Mouse (Mus musculus) embryonic facial prominence, embryonic 11.5 days (tissue): ENCODE measurements around the gene Gnb3. TPM values are rescaled to one million over a fixed set of nuclear protein-coding genes. Genes with fewer than 3 reads are reported as not detected.
A peak's percentile ranks its signal among the peaks of the same experiment; 100 is the strongest.

Source experiments
- ATAC-seq: fragments of 200-750 bp; cut with Nextera tagmentation; replicated peaks from 2 replicates; pipeline ENCODE4 v1.8.0; 2017; ENCODE audit warnings: low read depth; ENCODE audit not compliant: insufficient number of reproducible peaks, low FRiP score, low TSS enrichment
- DNase-seq: peaks from one replicate; pipeline ENCODE4 v3.0.0-alpha.2; 2015; ENCODE audit warnings: low spot score
- H3K27ac ChIP-seq: fragments of 300-500 bp; sonication (generic); replicated peaks from 2 replicates; pipeline ENCODE4 v1.5.1; 2014; ENCODE audit warnings: mild to moderate bottlenecking, low read depth, low read length, control low read depth
- H3K27me3 ChIP-seq: fragments of 300-500 bp; sonication (generic); 2 replicates; pipeline ENCODE4 v1.6.1; 2014; ENCODE audit warnings: mild to moderate bottlenecking, low read length, moderate library complexity, mixed read lengths; ENCODE audit not compliant: control insufficient read depth, insufficient read depth
- H3K36me3 ChIP-seq: fragments of 300-500 bp; sonication (generic); replicated peaks from 2 replicates; pipeline ENCODE4 v1.6.1; 2014; ENCODE audit warnings: low read depth, mild to moderate bottlenecking, low read length, moderate library complexity, mixed read lengths; ENCODE audit not compliant: control insufficient read depth, insufficient read depth
- H3K4me1 ChIP-seq: fragments of 300-500 bp; sonication (generic); 2 replicates; pipeline ENCODE4 v1.6.1; 2014; ENCODE audit warnings: low read length, mixed read lengths; ENCODE audit not compliant: control insufficient read depth, insufficient read depth
- H3K4me2 ChIP-seq: fragments of 300-500 bp; sonication (generic); 2 replicates; pipeline ENCODE4 v1.6.1; 2014; ENCODE audit warnings: low read depth, mild to moderate bottlenecking, control low read depth, low read length, moderate library complexity
- H3K4me3 ChIP-seq: fragments of 300-500 bp; sonication (generic); 2 replicates; pipeline ENCODE4 v1.5.1; 2014; ENCODE audit warnings: low read depth, low read length, control low read depth
- H3K9ac ChIP-seq: fragments of 300-500 bp; sonication (generic); replicated peaks from 2 replicates; pipeline ENCODE4 v1.6.1; 2014; ENCODE audit warnings: mild to moderate bottlenecking, control low read depth, low read length
- H3K9me3 ChIP-seq: fragments of 300-500 bp; sonication (generic); replicated peaks from 2 replicates; pipeline ENCODE4 v1.6.1; 2016; ENCODE audit warnings: mild to moderate bottlenecking, low read length, inconsistent platforms, mixed read lengths; ENCODE audit not compliant: control insufficient read depth
- WGBS: fragments of 180-500 bp; shearing (Covaris S2); extraction: QIAGEN DNeasy Blood & Tissue Kit; methylation state at CpG from one replicate; pipeline ENCODE4 v1.1.7; 2014; 5-methylcytosine and 5-hydroxymethylcytosine counted together
- polyA plus RNA-seq: library from polyadenylated mRNA; unstranded; fragments of >200 nt; fragmentation: Nextera tagmentation; extraction: Ambion mirVana; gene quantifications from 2 replicates; pipeline ENCODE4 v1.2.1, GENCODE M21; 2014

Gene Gnb3
- polyA plus RNA-seq, 1 experiment from 2014 or later, result 0.27 TPM

GRCm38 (mm10) chr6:124879390-124879789 lies 39.3 kb upstream of the Gnb3 start:
- ATAC-seq, result no peak
- Histone ChIP-seq H3K4me3 (no peak overlapping the region), H3K27me3 (no peaks in the 10 kb centered on the region), H3K9ac (no peak overlapping the region), H3K4me2 (no peak overlapping the region), H3K36me3 (no peaks in the 10 kb centered on the region), H3K27ac (no peak overlapping the region), H3K4me1 (no peaks in the 10 kb centered on the region), H3K9me3 (no peaks in the 10 kb centered on the region)
- no peak for DNase-seq
- 55% methylated on average over 6 of the region's 6 CpGs for WGBS

DNA sequence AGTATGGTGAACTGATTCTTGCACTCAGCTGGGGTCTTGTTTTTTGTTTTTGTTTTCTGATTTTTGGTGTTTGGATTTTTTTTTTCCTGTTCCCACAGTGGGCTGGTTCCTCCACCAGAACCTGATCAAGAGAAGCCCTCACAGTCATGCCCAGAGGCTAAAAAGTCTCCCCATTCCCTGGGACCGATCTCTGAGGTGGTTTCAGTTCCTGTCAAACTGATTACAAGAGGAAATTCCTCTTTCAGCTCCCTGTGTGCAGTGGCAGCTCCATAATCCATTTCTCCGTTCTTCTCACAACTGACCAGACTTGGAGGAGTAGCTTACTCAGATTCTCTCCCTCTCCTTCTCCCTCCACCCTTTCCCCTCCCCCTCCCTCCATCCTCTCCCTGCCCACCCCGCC lies 34.3 kb upstream of the Gnb3 start:
- no peaks in the 10 kb centered on the region for H3K9me3 ChIP-seq
- no peaks in the 10 kb centered on the region for H3K36me3 ChIP-seq
- H3K4me3 ChIP-seq, result no peak overlapping the region
- 45% methylated on average over 3 of the region's 3 CpGs for WGBS
- H3K4me1 ChIP-seq, result no peaks in the 10 kb centered on the region
- H3K27ac ChIP-seq, result no peak overlapping the region
- H3K4me2 ChIP-seq, result no peak overlapping the region
- H3K9ac ChIP-seq, result no peak overlapping the region
- H3K27me3 ChIP-seq, result no peaks in the 10 kb centered on the region
- DNase-seq, result no peak
- ATAC-seq, result no peak

GRCm38 (mm10) chr6:124866560-124866959 lies 26.5 kb upstream of the Gnb3 start:
- Histone ChIP-seq H3K27ac (no peak overlapping the region), H3K36me3 (no peaks in the 10 kb centered on the region), H3K4me2 (no peak overlapping the region), H3K9me3 (no peaks in the 10 kb centered on the region), H3K27me3 (peaks cover 2% of the 10 kb centered on the region; the same call in 1 of the 2 replicates), H3K4me1 (peaks cover 7% of the 10 kb centered on the region), H3K9ac (no peak overlapping the region), H3K4me3 (no peak overlapping the region)
- ATAC-seq (no peak), DNase-seq (no peak)
- 52% methylated on average over 6 of the region's 7 CpGs for WGBS

DNA sequence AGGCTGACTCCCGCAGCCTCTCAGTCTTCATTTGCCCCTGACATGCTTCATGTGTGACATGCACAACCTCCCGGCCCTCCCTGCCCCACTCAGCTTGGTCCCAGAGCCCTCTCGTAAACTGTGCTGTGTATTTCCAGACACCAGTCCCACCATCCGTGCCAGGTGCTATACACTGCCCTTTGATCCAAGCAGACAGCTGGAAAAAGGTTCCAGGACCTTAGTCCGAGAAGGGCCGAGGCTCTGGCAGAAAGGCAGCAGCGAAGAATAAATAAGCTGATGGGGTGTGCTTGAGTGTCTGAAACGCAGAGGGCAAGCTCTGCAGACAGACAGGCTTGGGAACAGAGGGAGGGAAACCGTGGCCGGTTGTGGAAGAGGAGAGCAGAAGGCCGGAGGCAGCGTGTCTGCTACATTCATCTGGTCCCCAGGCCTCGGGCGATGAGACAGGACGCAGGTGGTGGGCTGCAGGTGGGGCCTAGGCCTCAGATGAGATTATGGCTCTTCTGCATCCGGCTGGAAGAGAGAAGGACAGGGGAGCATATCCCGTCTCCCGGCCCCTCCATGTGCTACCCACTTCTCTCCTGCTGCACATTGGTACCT lies 25.8 kb upstream of the Gnb3 start:
- Histone ChIP-seq H3K4me1 (peaks cover 7% of the 10 kb centered on the region), H3K27me3 (peaks cover 2% of the 10 kb centered on the region; the same call in 1 of the 2 replicates), H3K4me3 (no peak overlapping the region), H3K4me2 (no peak overlapping the region), H3K9me3 (no peaks in the 10 kb centered on the region), H3K9ac (peak overlapping the region; percentile 13; the same call in 1 of the 2 replicates), H3K36me3 (no peaks in the 10 kb centered on the region), H3K27ac (no peak overlapping the region)
- no peak for ATAC-seq
- WGBS, result 50% methylated on average over 17 of the region's 18 CpGs
- DNase-seq, result no peak

DNA sequence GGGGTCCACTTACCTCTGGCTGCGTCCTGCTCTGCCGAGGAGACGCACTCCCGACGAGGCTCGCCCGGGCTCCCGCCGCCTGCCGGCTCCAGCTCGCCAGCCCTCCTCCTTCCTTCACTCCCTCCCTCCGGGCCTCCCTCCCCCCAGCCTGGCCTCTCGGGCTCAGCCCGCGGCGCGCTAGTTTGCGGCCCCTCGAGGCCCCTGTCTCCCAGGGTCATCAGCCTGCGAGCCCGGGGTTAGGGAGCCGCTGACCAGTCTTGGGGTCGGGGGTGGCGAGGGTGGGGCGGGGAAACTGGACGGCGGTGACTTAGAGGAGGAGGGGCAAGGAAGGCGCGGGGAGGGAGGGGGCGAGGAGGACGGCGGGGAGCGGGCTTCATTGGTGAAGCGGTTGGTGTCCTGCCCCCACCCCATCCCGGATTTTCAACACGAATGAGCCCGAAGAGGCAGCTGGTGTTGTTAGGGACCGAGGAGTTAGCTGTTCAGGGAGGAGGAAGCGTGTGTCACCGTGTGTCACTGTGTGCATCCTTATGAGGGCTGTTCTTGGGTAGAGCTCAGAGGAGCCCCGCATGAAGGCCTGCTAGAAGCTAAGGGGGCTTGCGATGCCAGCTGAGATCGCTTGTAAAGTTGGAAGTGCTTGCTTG lies 23.7 kb upstream of the Gnb3 start, which contains the start of gene Gpr162:
Gene Gpr162 (minus strand): TSS at position 326 of the 641 bp plus-strand sequence.
- Histone ChIP-seq H3K4me1 (peaks cover 10% of the 10 kb centered on the region), H3K27me3 (peaks cover 2% of the 10 kb centered on the region; the same call in 1 of the 2 replicates), H3K27ac (no peak within 1 kb of the TSS), H3K4me2 (peak within 1 kb of the TSS; percentile 98), H3K36me3 (no peaks in the 10 kb centered on the region), H3K9ac (peak within 1 kb of the TSS; percentile 71), H3K4me3 (peak within 1 kb of the TSS; percentile 54), H3K9me3 (no peaks in the 10 kb centered on the region)
- WGBS, result 2% methylated on average over 26 of the region's 43 CpGs
- DNase-seq (peak; percentile 79), ATAC-seq (peak; percentile 36; the same call in 1 of the 2 replicates)

DNA sequence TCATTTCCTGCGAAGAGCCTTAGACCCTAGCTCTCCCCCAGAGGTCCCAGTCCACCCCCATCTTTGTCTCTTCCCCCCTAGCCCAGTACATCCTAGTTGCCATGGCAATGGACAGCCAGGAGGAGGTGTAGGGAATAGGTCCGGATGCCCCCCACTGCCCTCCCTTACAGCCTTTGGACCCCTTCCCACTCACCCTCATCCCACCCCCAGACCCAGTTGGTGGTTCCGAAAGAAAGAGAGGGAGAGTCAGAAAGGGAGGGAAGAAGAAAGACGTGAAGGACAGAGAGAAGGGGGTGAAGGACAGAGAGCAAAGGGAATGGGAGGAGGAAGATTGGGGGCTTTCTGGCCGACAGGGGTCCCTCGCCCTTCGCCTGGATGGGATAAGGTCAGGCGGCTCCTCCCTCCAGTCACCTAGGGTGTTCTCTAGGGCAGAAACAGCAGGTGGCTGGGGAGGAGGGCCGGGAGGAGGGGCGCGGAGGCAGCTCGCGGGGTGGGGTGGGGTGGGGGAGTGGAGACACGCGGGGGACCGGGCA lies 23.1 kb upstream of the Gnb3 start:
- Histone ChIP-seq H3K27ac (no peak overlapping the region), H3K4me3 (peak overlapping the region; percentile 54), H3K27me3 (peaks cover 2% of the 10 kb centered on the region; the same call in 1 of the 2 replicates), H3K9ac (peak overlapping the region; percentile 71), H3K36me3 (no peaks in the 10 kb centered on the region), H3K4me1 (peaks cover 10% of the 10 kb centered on the region), H3K4me2 (peak overlapping the region; percentile 98), H3K9me3 (no peaks in the 10 kb centered on the region)
- WGBS, result 0% methylated on average over 13 of the region's 16 CpGs
- DNase-seq (no peak), ATAC-seq (0 out of 2 replicates have a peak, but pooled peaks have one; percentile 6)

- Histone ChIP-seq H3K9me3 (no peaks in the 10 kb centered on the region), H3K9ac (peak overlapping the region; percentile 71; the same call in 1 of the 2 replicates), H3K27ac (no peak overlapping the region), H3K36me3 (no peaks in the 10 kb centered on the region), H3K4me3 (peak overlapping the region; percentile 54; the same call in 1 of the 2 replicates), H3K27me3 (peaks cover 2% of the 10 kb centered on the region; the same call in 1 of the 2 replicates), H3K4me2 (peak overlapping the region; percentile 98), H3K4me1 (peaks cover 10% of the 10 kb centered on the region)
- no peak for DNase-seq
- 9% methylated on average over 8 of the region's 8 CpGs for WGBS
- ATAC-seq, result no peak
Observed at GRCm38 (mm10) chr6:124862406-124863124, 22.5 kb upstream of the Gnb3 start.
